13 mouse cellular contexts compared by ENCODE assay signal in genomic region chr3:87168756-87169155, GRCm38 (mm10). TPM values are rescaled to one million over a fixed set of nuclear protein-coding genes. Genes with fewer than 3 reads are reported as not detected.
DNase-seq lines count a peak whose midpoint lies in the region; ATAC-seq lines count a peak whose summit lies in the region.
"Had no signal": no experiment of that assay in that cellular context is flagged by ENCODE, and none has a peak within 500 bp of the region (broad histone marks: within the 10 kb centered on the region; RNA-seq: fewer than 3 reads in every experiment).

No protein-coding gene starts in this region.

- no peak for ATAC-seq in lung, embryonic 15.5 days (ENCODE audit: borderline replicate concordance, extremely low read depth, low FRiP score, low TSS enrichment)
- ATAC-seq in heart, embryonic 14.5 days (ENCODE audit: insufficient number of reproducible peaks, insufficient read depth, low FRiP score, low read depth) = no peak
- ATAC-seq in midbrain, embryonic 13.5 days = no peak
- ATAC-seq: Patski had no signal

- H3K9me3 ChIP-seq in heart, embryonic 10.5 days = no peaks in the 10 kb centered on the region
- no peaks in the 10 kb centered on the region for H3K9me3 ChIP-seq in lung, embryonic 15.5 days
- H3K9me3 ChIP-seq in heart, embryonic 14.5 days (ENCODE audit: control insufficient read depth, low read length) = no peaks in the 10 kb centered on the region
- no peaks in the 10 kb centered on the region for H3K9me3 ChIP-seq in midbrain, embryonic 13.5 days

- peak overlapping the region; percentile 56; the same call in 1 of the 2 replicates for H3K27ac ChIP-seq in heart, embryonic 10.5 days
- 0 out of 2 replicates have a peak overlapping the region, but pooled peaks have one; percentile 2 for H3K27ac ChIP-seq in lung, embryonic 15.5 days
- 0 out of 4 replicates have a peak overlapping the region, but pooled peaks of 1 of the 2 experiments have one; percentile 41 for H3K27ac ChIP-seq in heart, embryonic 14.5 days (replicated peaks in 1 of 2; ENCODE audit: control insufficient read depth in 1 of 2, insufficient read depth in 1 of 2, low read depth in 2 of 2, low read length in 2 of 2)
- no peak overlapping the region for H3K27ac ChIP-seq in midbrain, embryonic 13.5 days

- H3K9ac ChIP-seq in lung, embryonic 15.5 days = no peak overlapping the region
- H3K9ac ChIP-seq in heart, embryonic 14.5 days (ENCODE audit: low read length) = peak overlapping the region; percentile 31; the same call in 1 of the 2 replicates
- no peak overlapping the region for H3K9ac ChIP-seq in midbrain, embryonic 13.5 days (replicated peaks)

- H3K4me3 ChIP-seq in heart, embryonic 10.5 days = no peak overlapping the region
- no peak overlapping the region for H3K4me3 ChIP-seq in lung, embryonic 15.5 days
- no peak overlapping the region for H3K4me3 ChIP-seq in heart, embryonic 14.5 days (ENCODE audit: control insufficient read depth in 1 of 2, insufficient read depth in 1 of 2, low read depth in 1 of 2, low read length in 2 of 2)
- no peak overlapping the region for H3K4me3 ChIP-seq in midbrain, embryonic 13.5 days (replicated peaks)

- H3K36me3 ChIP-seq in heart, embryonic 10.5 days = 0 out of 2 replicates have a peak, but pooled peaks cover 5% of the 10 kb centered on the region
- H3K36me3 ChIP-seq in lung, embryonic 15.5 days = no peaks in the 10 kb centered on the region
- peaks cover 13% of the 10 kb centered on the region; the same call in 1 of the 2 replicates for H3K36me3 ChIP-seq in heart, embryonic 14.5 days (ENCODE audit: control insufficient read depth, insufficient read depth, low read length)
- no peaks in the 10 kb centered on the region for H3K36me3 ChIP-seq in midbrain, embryonic 13.5 days

- WGBS in heart, embryonic 10.5 days = 44% methylated on average over 7 of the region's 7 CpGs
- WGBS in lung, embryonic 15.5 days = 35% methylated on average over 7 of the region's 7 CpGs
- 38% methylated on average over 7 of the region's 7 CpGs for WGBS in heart, embryonic 14.5 days
- WGBS in midbrain, embryonic 13.5 days = 70% methylated on average over 7 of the region's 7 CpGs

- peaks cover 92% of the 10 kb centered on the region for H3K4me1 ChIP-seq in heart, embryonic 10.5 days
- peaks cover 74% of the 10 kb centered on the region for H3K4me1 ChIP-seq in lung, embryonic 15.5 days
- peaks cover 49 to 78% of the 10 kb centered on the region in 2 experiments for H3K4me1 ChIP-seq in heart, embryonic 14.5 days (ENCODE audit: control insufficient read depth in 2 of 2, insufficient read depth in 2 of 2, low read length in 2 of 2)
- peaks cover 96% of the 10 kb centered on the region for H3K4me1 ChIP-seq in midbrain, embryonic 13.5 days (replicated peaks)

- H3K4me2 ChIP-seq in lung, embryonic 15.5 days = no peak overlapping the region
- H3K4me2 ChIP-seq in heart, embryonic 14.5 days (ENCODE audit: low read length) = no peak overlapping the region
- 0 out of 2 replicates have a peak overlapping the region, but pooled peaks have one; percentile 11 for H3K4me2 ChIP-seq in midbrain, embryonic 13.5 days (replicated peaks)

- intact Hi-C loops in heart, postnatal 36 days (cut with DNase I) = no loop called here

- H3K27me3 ChIP-seq in heart, embryonic 10.5 days (ENCODE audit: insufficient read depth, poor library complexity, severe bottlenecking) = no peaks in the 10 kb centered on the region
- no peaks in the 10 kb centered on the region for H3K27me3 ChIP-seq in lung, embryonic 15.5 days
- no peaks in the 10 kb centered on the region for H3K27me3 ChIP-seq in heart, embryonic 14.5 days (ENCODE audit: control insufficient read depth, insufficient read depth, low read length)
- H3K27me3 ChIP-seq in midbrain, embryonic 13.5 days = no peaks in the 10 kb centered on the region
- H3K27me3 ChIP-seq: Patski had no signal

- peak; percentile 74 for DNase-seq in heart, embryonic 10.5 days (ENCODE audit: low spot score)
- DNase-seq in heart, postnatal 36 days = no peak
- DNase-seq in lung, postnatal 14 days = no peak
- DNase-seq in embryo, embryonic 9.5 days (ENCODE audit: extremely low spot score) = no peak
- DNase-seq in thymus, postnatal 0 days (ENCODE audit: low spot score) = no peak
- DNase-seq: adrenal gland, postnatal 25 days; kidney, postnatal 25 days; thymus, postnatal 25 days had no signal

RNA-seq across cellular contexts. Expression of gene Kirrel, which starts 5.8 kb away (rescaled TPM):
- polyA plus RNA-seq in heart, embryonic 10.5 days (2016; fragmentation: Nextera tagmentation; extraction: Ambion mirVana) = 17.9 and 27.9 TPM in 2 replicates
- total RNA-seq in heart, postnatal 36 days (2021) = 1 to 10 TPM; 6.8 to 7.6 TPM
- 20.7 and 23.0 TPM in 2 replicates for polyA plus RNA-seq in lung, embryonic 15.5 days (2015; fragmentation: Nextera tagmentation; extraction: Ambion mirVana)
- 6.1 and 7.3 TPM in 2 replicates for polyA plus RNA-seq in heart, embryonic 14.5 days (2014; fragmentation: Nextera tagmentation; extraction: Ambion mirVana)
- polyA plus RNA-seq in midbrain, embryonic 13.5 days (2015; fragmentation: Nextera tagmentation; extraction: Ambion mirVana) = 8.4 and 10.1 TPM in 2 replicates
- 1.2 and 1.3 TPM in 2 replicates for polyA plus RNA-seq in thymus, postnatal 0 days (2015; fragmentation: Nextera tagmentation; extraction: Ambion mirVana)
- total RNA-seq: monocyte, adult 5-6 weeks had no signal
